Mouse (Mus musculus) embryo, embryonic 10.5 days (tissue): ENCODE results near the gene Pole4.

Experiments
- DNase-seq: peaks from one replicate; pipeline ENCODE4 v3.0.0-alpha.2; 2015; ENCODE audit warnings: low spot score

The Pole4 gene

DNA sequence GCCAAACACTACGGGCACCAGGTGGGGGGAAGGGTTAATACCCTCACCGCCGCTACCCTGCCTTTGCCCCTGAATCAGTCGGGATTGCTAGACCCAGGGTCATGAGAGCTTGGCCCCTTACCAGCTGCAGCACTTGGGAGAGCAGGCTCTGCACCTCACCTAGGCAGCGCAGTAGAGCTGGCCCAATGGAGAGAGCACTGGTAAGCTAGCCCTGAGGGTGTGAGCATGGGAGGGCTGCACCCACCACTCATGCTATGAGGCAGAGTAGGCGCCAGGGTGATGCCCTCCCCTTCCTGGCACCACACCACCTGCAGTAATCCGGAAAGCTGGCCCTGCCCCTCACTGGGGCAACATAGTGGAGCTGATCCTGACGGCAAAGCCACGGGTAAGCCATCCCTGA lies 94.1 kb downstream of the Pole4 start:
- no peak for DNase-seq

DNA sequence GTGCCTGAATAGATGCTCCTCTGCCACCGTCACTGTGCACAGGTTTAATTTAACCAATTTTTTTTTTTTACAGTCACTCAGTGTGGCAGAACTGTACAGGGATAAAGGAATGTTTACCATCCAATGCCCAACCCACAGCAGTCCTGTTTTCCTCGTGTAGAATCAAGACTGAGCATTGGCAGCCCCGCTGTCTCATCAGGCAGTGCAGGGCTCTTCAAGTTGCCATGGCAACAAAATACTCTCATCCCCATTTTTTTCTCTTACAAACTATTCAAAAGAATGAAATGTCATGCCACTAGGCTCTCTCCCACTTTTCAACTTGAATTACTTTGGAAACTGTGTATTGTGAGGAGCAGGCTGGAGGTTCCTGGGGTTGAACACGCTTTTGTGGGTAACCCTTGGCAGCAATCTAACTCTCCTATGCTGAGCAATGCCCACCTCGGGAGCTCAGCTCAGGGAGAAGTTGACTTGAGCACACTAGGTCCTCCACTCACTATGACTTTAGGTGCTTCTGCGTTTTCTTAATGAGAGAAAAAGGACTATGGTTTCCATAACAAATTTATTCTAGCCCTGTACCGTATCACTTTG lies 95.7 kb downstream of the Pole4 start:
- DNase-seq: peak; percentile 5

DNA sequence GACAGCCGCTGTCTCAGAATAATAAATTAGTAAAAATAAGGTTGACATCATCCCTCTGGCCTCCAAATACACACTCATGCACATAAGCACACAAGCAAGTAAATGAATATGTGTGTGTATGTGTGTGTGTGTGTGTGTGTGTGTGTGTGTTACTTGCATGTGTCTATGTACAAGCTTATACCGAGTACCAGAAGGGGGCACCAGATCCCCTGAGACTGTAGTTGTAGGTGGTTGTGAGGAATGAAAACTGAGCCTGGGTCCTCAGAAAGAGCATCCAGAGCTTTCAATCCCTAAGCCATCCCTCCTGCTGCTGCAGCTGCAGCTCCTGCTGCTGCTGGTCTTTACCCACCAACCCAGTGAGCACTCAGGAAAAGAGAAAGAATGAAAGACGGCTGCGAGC lies 96.4 kb downstream of the Pole4 start:
- DNase-seq: no peak

- no peak for DNase-seq
These were observed 100.4 kb downstream of the Pole4 start for GRCm38 (mm10) chr6:82604791-82605190.

DNA sequence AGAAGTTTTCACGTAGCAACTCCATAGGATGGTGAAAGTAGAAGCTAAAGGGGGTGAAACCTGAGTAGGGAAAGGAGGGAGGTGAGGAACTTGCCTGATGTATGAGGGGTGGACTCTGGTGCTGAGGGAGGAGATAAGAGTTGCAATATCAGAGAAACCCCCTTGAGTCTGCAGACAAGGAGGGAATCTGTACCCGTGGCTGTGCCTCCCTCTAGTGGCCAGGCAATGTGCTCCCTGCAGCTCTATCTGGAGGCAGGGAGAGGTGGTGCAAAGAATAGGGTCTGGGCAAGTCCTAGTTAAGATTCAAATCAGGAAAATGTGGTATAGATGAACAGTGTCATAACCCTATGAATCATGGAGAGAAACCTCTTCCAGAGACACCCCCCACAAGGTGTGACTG lies 101.5 kb downstream of the Pole4 start:
- DNase-seq: peak; percentile 47

DNA sequence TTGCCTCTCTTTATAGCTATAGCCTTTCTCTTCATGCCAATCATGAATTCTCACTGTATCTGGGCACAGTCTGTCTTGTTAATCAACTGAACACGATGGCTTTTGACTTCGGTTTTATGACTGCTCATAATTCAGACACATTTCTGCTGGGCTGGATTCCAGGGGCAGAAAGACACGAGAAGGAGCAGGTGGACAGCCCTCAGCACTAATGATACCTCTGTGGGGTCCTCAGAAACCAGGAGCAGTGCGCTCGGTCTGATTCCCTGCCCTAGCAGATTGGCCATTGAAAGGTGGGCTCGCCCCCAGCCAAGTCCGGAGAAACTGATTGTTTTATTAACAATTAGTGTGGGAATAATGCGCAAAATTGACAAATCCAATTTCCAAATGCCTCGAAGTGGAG lies 101.9 kb downstream of the Pole4 start:
- no peak for DNase-seq

GRCm38 (mm10) chr6:82595461-82596090 lies 109.6 kb downstream of the Pole4 start:
- no peak for DNase-seq

- DNase-seq: no peak
These were observed 115.8 kb downstream of the Pole4 start for GRCm38 (mm10) chr6:82589387-82589786.

- no peak for DNase-seq
These were observed 119.8 kb downstream of the Pole4 start for GRCm38 (mm10) chr6:82585396-82585795.

GRCm38 (mm10) chr6:82575445-82575844 lies 129.7 kb downstream of the Pole4 start:
- no peak for DNase-seq
